Mouse (Mus musculus) monocyte, adult 59 days (primary cell): ENCODE data around the gene Tll2. TPM values are rescaled to one million over a fixed set of nuclear protein-coding genes. Genes with fewer than 3 reads are reported as not detected.

ENCODE experiments used
- total RNA-seq, 2 experiments: library from RNA; stranded (reverse); gene quantifications; one replicate each; pipeline ENCODE4 v1.2.4; 2023

The Tll2 gene
- not detected for total RNA-seq

GRCm38 (mm10) chr19:41206811-41207344 is at the start of gene Tll2:
Gene Tll2 (minus strand): TSS chr19:41206835.

GRCm38 (mm10) chr19:41076906-41077305 is 129.7 kb downstream of the Tll2 start, which contains the start of gene Opalin:
Gene Opalin (minus strand): TSS chr19:41077113.

Other genes with a start within 250 kb of the Tll2 start
- 10 to 100 TPM; 10.9 to 14.1 TPM for gene Blnk, start 212.3 kb downstream of the Tll2 start, total RNA-seq
- not detected for gene Dntt, start 177.6 kb downstream of the Tll2 start, total RNA-seq
- gene Opalin, start 129.7 kb downstream of the Tll2 start, total RNA-seq = not detected
- gene Tm9sf3, start 57.2 kb upstream of the Tll2 start, total RNA-seq = 100 to 1,000 TPM; 118 to 119 TPM
- 100 to 1,000 TPM; 193 TPM for gene Pik3ap1, start 178.3 kb upstream of the Tll2 start, total RNA-seq